Mouse (Mus musculus) heart, embryonic 10.5 days (tissue): ENCODE measurements around the gene Gabarapl1. TPM values are rescaled to one million over a fixed set of nuclear protein-coding genes. Genes with fewer than 3 reads are reported as not detected.

ENCODE experiments used
- DNase-seq: peaks from one replicate; pipeline ENCODE4 v3.0.0-alpha.2; 2017; ENCODE audit warnings: low spot score
- H3K27ac ChIP-seq: fragments of 300-500 bp; sonication (generic); 2 replicates; pipeline ENCODE4 v1.5.1; 2016; ENCODE audit warnings: mild to moderate bottlenecking
- H3K27me3 ChIP-seq: fragments of 300-500 bp; sonication (generic); 2 replicates; pipeline ENCODE4 v1.6.1; 2016; ENCODE audit warnings: mild to moderate bottlenecking; ENCODE audit not compliant: poor library complexity, insufficient read depth, severe bottlenecking
- H3K36me3 ChIP-seq: fragments of 300-500 bp; sonication (generic); 2 replicates; pipeline ENCODE4 v1.6.1; 2016; ENCODE audit warnings: mild to moderate bottlenecking, moderate library complexity
- H3K4me1 ChIP-seq: fragments of 300-500 bp; sonication (generic); 2 replicates; pipeline ENCODE4 v1.6.1; 2016; ENCODE audit warnings: mild to moderate bottlenecking
- H3K4me3 ChIP-seq: fragments of 300-500 bp; sonication (generic); 2 replicates; pipeline ENCODE4 v1.5.1; 2016; ENCODE audit warnings: mild to moderate bottlenecking, moderate library complexity
- H3K9me3 ChIP-seq: fragments of 300-500 bp; sonication (generic); 2 replicates; pipeline ENCODE4 v1.6.1; 2016; ENCODE audit warnings: mild to moderate bottlenecking, moderate library complexity
- WGBS: fragments of 180-500 bp; shearing (Covaris S2); methylation state at CpG from one replicate; pipeline ENCODE4 v1.1.7; 2016; 5-methylcytosine and 5-hydroxymethylcytosine counted together
- polyA plus RNA-seq: library from polyadenylated mRNA; unstranded; fragments of >200 nt; fragmentation: Nextera tagmentation; extraction: Ambion mirVana; gene quantifications from 2 replicates; pipeline ENCODE4 v1.2.1, GENCODE M21; 2016

Gabarapl1 gene
- polyA plus RNA-seq, 1 experiment from 2014 or later: 30.8 TPM

DNA sequence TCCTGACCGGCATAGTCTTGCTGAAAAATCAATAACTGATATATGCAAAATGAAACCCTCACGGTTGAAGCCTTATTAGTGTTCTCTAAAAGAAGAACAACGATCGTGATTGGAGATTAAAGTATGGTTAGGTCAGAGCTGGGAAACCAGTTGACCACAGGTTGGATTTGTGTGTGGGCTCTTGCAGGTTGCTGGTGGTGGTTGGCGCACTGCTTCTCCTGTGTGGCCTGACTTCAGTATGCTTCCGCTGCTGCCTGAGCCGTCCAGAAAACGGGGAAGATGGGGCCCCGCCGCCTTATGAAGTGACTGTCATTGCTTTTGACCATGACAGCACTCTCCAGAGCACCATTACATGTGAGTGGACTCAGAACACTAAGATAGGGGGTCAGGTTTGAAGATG, 16.6 kb upstream of the Gabarapl1 start:
- WGBS: 86% methylated on average over 10 of the region's 10 CpGs
- Histone ChIP-seq H3K36me3 (no peaks in the 10 kb centered on the region), H3K27ac (no peak overlapping the region), H3K9me3 (no peaks in the 10 kb centered on the region), H3K4me3 (no peak overlapping the region), H3K4me1 (no peaks in the 10 kb centered on the region), H3K27me3 (no peaks in the 10 kb centered on the region)
- DNase-seq: no peak

DNA sequence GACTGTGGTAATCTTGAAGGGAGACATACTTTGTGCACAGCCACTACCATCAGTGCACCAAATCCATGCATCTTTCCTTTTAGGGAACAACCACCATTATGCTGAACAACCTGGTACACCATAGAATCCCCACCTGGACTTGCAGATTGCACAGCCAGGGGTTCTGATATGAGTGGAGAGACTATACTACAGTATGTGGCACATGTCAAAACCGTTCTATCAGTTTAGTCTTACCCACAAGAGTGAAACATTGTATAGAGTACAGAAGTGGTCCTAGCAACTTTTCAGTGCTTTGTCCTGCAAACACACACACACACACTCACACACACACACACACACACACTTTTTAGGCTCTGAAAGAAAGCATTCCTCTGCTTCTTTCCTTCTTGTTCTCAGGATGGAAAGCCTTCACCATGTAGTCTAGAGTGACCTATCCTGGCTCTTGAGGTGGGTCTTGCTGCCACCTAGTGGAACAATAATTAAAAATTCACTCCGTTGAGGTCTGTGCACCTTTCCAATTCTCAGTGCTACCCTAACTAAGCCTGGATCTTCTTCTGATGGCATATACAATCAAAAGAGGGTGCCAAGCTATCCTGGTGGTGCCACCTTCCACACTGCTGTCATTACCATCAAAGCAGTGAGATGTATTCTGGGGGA, 15.1 kb upstream of the Gabarapl1 start:
- H3K36me3 ChIP-seq: no peaks in the 10 kb centered on the region
- no peaks in the 10 kb centered on the region for H3K4me1 ChIP-seq
- DNase-seq: no peak
- H3K27ac ChIP-seq: no peak overlapping the region
- no peaks in the 10 kb centered on the region for H3K9me3 ChIP-seq
- H3K27me3 ChIP-seq: no peaks in the 10 kb centered on the region
- H3K4me3 ChIP-seq: no peak overlapping the region
- WGBS: 48% methylated on average over 2 of the region's 2 CpGs

DNA sequence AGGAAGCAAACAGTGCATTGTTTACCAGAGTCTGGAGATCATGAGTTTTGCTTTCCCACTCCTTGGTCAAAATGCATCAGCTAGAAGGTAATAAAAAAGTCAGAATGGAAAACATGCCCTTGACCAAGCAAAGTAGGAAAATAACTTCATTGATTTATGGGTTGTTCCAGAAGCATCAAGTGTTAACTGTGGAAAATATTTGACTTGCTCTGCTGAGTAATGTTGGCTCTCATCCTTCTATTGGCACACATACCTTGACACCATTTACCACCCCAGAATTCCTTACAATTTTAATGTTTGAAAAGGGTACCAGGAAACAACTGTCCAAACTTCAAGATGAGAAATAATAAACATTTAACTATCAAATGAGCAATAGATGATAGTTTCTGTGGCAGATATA, 6.9 kb upstream of the Gabarapl1 start:
- no peak for DNase-seq
- Histone ChIP-seq H3K36me3 (no peaks in the 10 kb centered on the region), H3K4me1 (no peaks in the 10 kb centered on the region), H3K27me3 (no peaks in the 10 kb centered on the region), H3K4me3 (no peak overlapping the region), H3K9me3 (no peaks in the 10 kb centered on the region), H3K27ac (no peak overlapping the region)

DNA sequence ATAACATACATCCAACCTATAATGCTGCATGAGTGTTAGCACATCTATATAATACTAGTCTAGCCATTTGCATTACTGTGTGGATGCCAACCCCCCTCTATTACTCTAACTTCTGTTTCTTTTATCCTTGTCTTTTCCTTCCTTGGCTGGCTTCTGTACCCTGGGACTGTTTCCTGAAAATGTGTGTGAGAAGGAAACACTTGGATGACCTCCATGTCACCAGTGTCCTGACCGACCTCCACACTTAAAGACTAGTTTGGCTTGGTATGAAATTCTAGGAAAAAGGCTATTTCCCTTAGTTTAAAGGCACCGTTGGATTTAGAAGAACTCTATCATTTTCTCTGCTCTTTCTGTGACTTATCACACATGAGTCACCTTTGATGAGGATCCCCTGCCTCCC, 5.5 kb upstream of the Gabarapl1 start:
- Histone ChIP-seq H3K4me3 (no peak overlapping the region), H3K4me1 (no peaks in the 10 kb centered on the region)
- 54% methylated on average over 2 of the region's 2 CpGs for WGBS

DNA sequence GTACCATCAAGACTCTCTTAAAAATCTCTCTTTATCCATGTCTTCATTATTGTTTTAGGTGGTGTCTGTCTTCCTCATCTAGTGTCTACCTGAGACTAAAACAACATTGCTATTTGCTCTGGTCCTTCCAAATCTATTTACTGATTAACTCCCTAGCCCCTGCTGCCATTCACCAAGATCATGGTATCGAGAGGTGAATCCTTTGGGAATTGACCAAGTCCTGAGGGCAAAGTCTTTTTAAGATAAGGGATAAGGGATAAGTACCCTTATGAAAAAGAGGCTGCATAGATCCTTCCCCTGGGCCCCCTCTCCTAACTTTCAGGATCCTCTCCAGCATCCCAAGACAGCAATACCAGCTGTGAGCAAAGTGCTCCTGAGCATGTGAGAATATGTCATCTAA, 3.4 kb upstream of the Gabarapl1 start:
- Histone ChIP-seq H3K4me1 (peaks cover 4% of the 10 kb centered on the region; the same call in 1 of the 2 replicates), H3K4me3 (no peak overlapping the region), H3K27me3 (no peaks in the 10 kb centered on the region), H3K36me3 (no peaks in the 10 kb centered on the region), H3K27ac (no peak overlapping the region), H3K9me3 (no peaks in the 10 kb centered on the region)
- 65% methylated on average over 1 of the region's 1 CpGs for WGBS
- no peak for DNase-seq

More for the DNA sequence above, 5.5 kb upstream of the Gabarapl1 start:
- Histone ChIP-seq H3K36me3 (no peaks in the 10 kb centered on the region), H3K9me3 (no peaks in the 10 kb centered on the region), H3K27ac (no peak overlapping the region), H3K27me3 (no peaks in the 10 kb centered on the region)
- DNase-seq: no peak

DNA sequence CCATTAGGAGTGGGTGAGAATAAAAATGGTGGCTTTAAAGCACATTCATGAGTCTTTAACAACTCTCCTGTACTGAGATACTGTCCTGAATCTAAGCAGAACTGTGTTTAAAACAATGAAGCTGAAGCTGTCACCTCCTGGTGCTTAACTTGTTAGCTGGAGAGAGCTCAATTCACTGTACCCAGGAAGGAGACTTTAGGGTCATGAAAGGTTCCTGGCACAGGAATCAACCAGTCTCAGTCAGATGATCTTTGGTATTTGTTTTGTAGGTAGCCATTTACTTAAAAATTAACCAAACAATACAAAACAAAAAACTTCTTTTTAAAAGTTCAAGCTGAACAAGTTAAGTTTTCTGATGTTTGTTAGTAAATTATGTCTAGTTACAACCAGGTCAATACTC, 2.7 kb upstream of the Gabarapl1 start:
- H3K27ac ChIP-seq: no peak overlapping the region
- no peak overlapping the region for H3K4me3 ChIP-seq
- H3K27me3 ChIP-seq: no peaks in the 10 kb centered on the region
- H3K36me3 ChIP-seq: no peaks in the 10 kb centered on the region
- H3K9me3 ChIP-seq: no peaks in the 10 kb centered on the region
- DNase-seq: no peak
- H3K4me1 ChIP-seq: peaks cover 11% of the 10 kb centered on the region; the same call in 1 of the 2 replicates

DNA sequence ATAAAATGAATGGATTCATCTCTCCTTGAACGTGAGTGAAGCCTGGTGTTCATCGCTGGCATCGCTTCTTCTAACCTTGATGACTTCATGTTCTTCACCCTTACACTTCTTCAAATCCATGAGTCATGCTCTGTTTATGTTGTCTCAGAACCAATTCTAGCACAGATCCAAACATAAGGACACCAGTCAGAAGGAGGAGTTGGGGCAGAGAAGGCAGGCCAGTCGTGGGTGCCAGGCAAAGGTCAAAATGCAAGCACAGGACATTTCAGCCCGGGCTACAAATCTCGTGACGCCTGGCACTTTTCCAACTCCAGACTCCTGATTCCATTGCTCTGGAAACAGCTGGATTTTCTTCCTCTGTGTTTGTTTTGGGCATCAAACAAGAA, 411 bp upstream of the Gabarapl1 start:
- peak; percentile 76 for DNase-seq
- peaks cover 16% of the 10 kb centered on the region for H3K4me1 ChIP-seq
- no peaks in the 10 kb centered on the region; the same call in 1 of the 2 replicates for H3K36me3 ChIP-seq
- peak overlapping the region; percentile 88 for H3K4me3 ChIP-seq
- H3K27ac ChIP-seq: peak overlapping the region; percentile 93
- WGBS: 33% methylated on average over 7 of the region's 7 CpGs
- no peaks in the 10 kb centered on the region for H3K27me3 ChIP-seq
- no peaks in the 10 kb centered on the region for H3K9me3 ChIP-seq

DNA sequence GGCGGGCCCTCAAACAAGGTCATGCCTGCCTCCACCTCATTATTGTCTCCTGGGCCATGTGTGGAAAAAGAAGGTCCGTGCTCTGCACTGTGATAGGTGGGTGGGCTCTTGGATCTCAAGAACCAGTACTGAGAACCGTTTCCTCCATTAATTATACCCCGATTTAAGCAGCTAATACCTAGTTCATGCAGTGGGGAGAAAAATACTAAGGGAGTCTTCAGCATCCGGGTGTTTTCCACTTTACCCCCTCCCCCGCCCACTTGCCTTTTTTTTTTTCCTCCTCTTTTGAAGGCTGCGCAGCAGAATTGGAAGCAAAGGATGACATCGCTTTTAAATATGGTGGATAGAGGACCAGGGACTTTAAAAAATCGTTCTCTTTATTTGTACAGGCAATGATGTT, 1.1 kb downstream of the Gabarapl1 start:
- WGBS: 20% methylated on average over 9 of the region's 9 CpGs
- Histone ChIP-seq H3K9me3 (no peaks in the 10 kb centered on the region), H3K4me1 (peaks cover 16% of the 10 kb centered on the region), H3K27me3 (no peaks in the 10 kb centered on the region), H3K4me3 (peak overlapping the region; percentile 88), H3K27ac (peak overlapping the region; percentile 93), H3K36me3 (peaks cover 12% of the 10 kb centered on the region; the same call in 1 of the 2 replicates)
- no peak for DNase-seq

DNA sequence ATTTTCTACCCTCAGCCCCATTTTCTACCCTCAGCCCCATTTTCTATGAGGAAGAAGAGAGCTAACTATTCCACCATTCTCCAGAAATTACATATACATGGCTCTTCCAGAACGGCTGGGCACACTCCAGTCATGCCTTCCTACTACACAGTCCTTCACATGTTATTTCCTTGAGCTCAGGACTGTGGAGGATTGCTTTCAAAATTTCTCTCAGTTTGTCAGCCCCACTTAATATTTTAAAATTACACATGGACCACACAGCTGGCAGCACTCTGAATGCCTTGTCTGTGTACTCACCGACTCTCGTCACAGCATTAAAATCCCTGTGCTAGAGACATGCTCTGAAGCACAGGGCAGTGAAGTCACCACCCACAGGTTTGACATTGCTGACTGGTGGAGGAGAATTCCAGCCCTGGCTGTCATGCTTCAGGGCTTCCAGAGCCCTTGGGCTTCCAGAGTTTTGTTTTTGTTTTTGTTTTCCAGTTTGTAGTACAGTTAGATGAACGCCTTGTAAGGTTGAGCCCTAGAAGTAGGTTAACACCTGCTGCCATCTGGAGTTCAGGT, 1.7 kb downstream of the Gabarapl1 start:
- WGBS: 70% methylated on average over 4 of the region's 4 CpGs
- Histone ChIP-seq H3K27ac (no peak overlapping the region), H3K4me3 (peak overlapping the region; percentile 88)

DNA sequence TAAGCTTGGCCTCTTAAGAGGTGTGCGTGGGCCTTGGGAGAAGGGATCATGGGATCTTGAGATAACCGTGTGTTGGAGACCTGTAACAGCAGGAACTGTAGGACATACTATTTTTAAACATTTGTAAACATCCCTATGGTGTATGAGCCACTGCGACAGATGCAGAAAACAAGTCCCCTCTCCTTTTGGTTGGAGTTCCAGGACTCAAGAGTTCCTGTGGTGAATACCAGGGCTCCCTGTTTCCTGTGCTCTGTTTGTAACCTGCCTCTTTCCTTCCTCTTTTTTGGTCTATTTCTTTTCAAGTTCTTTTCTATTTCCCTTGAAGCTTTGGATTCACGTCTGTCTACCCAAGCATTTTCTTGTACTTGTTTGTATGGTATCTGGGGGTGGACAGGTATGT, 2.8 kb downstream of the Gabarapl1 start:
- H3K4me3 ChIP-seq: no peak overlapping the region
- 52% methylated on average over 4 of the region's 4 CpGs for WGBS

More for the DNA sequence above, 1.7 kb downstream of the Gabarapl1 start:
- no peak for DNase-seq
- Histone ChIP-seq H3K9me3 (no peaks in the 10 kb centered on the region), H3K27me3 (no peaks in the 10 kb centered on the region), H3K4me1 (peaks cover 16% of the 10 kb centered on the region), H3K36me3 (peaks cover 19% of the 10 kb centered on the region; the same call in 1 of the 2 replicates)

DNA sequence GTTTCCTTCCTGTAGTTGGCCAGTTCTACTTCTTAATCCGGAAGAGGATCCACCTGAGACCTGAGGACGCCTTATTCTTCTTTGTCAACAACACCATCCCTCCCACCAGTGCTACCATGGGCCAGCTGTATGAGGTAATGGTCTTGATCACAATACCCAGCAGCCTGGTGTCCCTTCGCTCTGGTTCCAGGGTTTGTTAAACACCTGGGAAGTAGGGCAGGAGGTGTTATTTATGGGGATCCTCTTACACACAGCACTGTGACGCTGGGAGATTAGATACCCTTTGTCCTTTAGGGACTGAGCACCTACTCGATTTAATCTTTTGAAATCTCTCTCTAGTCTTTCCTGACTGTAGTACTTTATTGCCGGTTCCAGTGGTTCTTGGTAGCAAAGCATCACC, 5.6 kb downstream of the Gabarapl1 start:
- Histone ChIP-seq H3K27ac (no peak overlapping the region), H3K36me3 (peaks cover 44% of the 10 kb centered on the region), H3K27me3 (no peaks in the 10 kb centered on the region), H3K9me3 (no peaks in the 10 kb centered on the region), H3K4me1 (peaks cover 16% of the 10 kb centered on the region), H3K4me3 (no peak overlapping the region)
- DNase-seq: no peak
- 78% methylated on average over 6 of the region's 6 CpGs for WGBS

More for the DNA sequence above, 2.8 kb downstream of the Gabarapl1 start:
- Histone ChIP-seq H3K9me3 (no peaks in the 10 kb centered on the region), H3K4me1 (peaks cover 16% of the 10 kb centered on the region), H3K27me3 (no peaks in the 10 kb centered on the region), H3K36me3 (peaks cover 28% of the 10 kb centered on the region), H3K27ac (no peak overlapping the region)
- DNase-seq: no peak

DNA sequence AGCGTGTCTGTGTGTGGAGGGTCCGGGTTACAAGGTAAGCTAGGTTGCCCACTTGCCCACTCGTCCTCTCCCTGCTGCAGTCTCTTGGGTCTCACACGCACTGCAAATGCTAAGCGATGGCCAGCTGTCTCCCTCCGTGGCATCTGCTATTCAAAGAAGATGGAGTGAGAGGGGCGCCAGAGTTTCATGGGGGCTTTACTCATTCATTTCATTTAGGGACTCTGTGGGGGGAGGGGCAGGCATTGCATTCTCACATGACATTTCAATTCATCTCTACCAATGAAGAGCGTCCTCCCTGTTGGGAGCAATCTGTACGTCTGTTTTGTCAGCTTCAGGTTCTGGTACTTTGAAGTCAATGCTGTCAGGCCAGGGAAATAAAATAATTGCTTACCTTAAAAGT, 9.0 kb downstream of the Gabarapl1 start:
- peaks cover 44% of the 10 kb centered on the region for H3K36me3 ChIP-seq
- H3K4me3 ChIP-seq: no peak overlapping the region
- H3K27ac ChIP-seq: no peak overlapping the region
- DNase-seq: no peak
- no peaks in the 10 kb centered on the region for H3K4me1 ChIP-seq
- 83% methylated on average over 9 of the region's 9 CpGs for WGBS
- no peaks in the 10 kb centered on the region for H3K27me3 ChIP-seq
- H3K9me3 ChIP-seq: no peaks in the 10 kb centered on the region

DNA sequence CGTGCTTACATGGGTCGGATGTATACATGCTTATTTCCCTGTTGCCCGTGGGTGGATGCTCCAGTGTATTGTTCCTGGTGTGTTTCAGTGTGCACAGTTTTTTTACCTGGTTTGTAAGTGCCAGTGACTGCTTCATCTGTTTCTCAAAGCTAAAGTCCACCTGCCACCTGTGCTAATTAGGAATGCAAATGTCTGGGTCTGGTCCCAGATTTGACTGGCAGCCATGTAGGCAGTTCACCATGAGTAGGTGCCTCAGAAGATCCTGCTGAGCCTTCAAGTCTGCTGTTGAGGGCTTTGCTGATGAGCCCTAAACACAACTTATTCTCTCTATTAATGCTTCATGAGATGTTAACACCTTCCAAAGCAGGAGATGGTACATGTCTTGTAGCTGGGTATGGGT, 9.6 kb downstream of the Gabarapl1 start:
- WGBS: 93% methylated on average over 3 of the region's 3 CpGs
- H3K4me3 ChIP-seq: no peak overlapping the region
- H3K4me1 ChIP-seq: no peaks in the 10 kb centered on the region
- no peak for DNase-seq
- H3K36me3 ChIP-seq: peaks cover 44% of the 10 kb centered on the region
- no peak overlapping the region for H3K27ac ChIP-seq
- H3K9me3 ChIP-seq: no peaks in the 10 kb centered on the region
- no peaks in the 10 kb centered on the region for H3K27me3 ChIP-seq
